Comparison of ENCODE assay signal across 26 mouse cellular contexts in the genomic region with DNA sequence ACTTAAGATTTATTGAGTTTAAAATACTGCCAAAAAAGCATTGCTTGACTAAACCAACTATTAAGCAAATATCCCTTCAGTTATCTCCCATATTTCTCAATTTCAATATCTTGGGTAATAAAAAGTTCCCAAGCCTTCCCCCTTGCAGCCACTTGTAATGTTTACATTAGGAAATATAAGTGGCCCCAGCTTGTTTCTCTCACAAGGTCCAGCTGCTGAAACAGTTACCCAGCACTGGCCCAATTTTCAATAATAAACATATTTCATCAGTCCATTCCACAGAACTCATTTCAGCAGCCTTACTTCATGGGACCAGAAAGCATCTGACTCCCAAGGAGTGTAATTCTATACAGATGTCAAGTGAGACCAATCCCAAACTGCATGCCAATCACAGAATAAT. TPM values are rescaled to one million over a fixed set of nuclear protein-coding genes. Genes with fewer than 3 reads are reported as not detected.
A peak's percentile ranks its signal among the peaks of the same experiment; 100 is the strongest.
DNase-seq lines count a peak whose midpoint lies in the region; ATAC-seq and TF ChIP-seq lines count a peak whose summit lies in the region.
"Had no signal": no experiment of that assay in that cellular context is flagged by ENCODE, and none has a peak within 500 bp of the region (broad histone marks: within the 10 kb centered on the region; RNA-seq: fewer than 3 reads in every experiment).

No protein-coding gene starts in this region.

- H3K4me1 ChIP-seq in embryonic facial prominence, embryonic 11.5 days (ENCODE audit: control insufficient read depth, insufficient read depth, low read length), result no peaks in the 10 kb centered on the region
- H3K4me1 ChIP-seq in embryonic facial prominence, embryonic 10.5 days, result no peaks in the 10 kb centered on the region
- no peaks in the 10 kb centered on the region for H3K4me1 ChIP-seq in lung, postnatal 0 days (ENCODE audit: insufficient read depth, low read depth, low read length)
- H3K4me1 ChIP-seq in liver, embryonic 12.5 days, result no peaks in the 10 kb centered on the region
- H3K4me1 ChIP-seq: embryonic facial prominence, embryonic 13.5 days; forebrain, embryonic 12.5 days; heart, embryonic 13.5 days; hindbrain, embryonic 15.5 days had no signal

- H3K36me3 ChIP-seq in embryonic facial prominence, embryonic 11.5 days (replicated peaks; ENCODE audit: control insufficient read depth, insufficient read depth, low read depth, low read length), result no peaks in the 10 kb centered on the region
- no peaks in the 10 kb centered on the region for H3K36me3 ChIP-seq in embryonic facial prominence, embryonic 10.5 days (replicated peaks)
- no peaks in the 10 kb centered on the region for H3K36me3 ChIP-seq in lung, postnatal 0 days (ENCODE audit: insufficient read depth, low read length)
- H3K36me3 ChIP-seq in liver, embryonic 12.5 days, result no peaks in the 10 kb centered on the region
- H3K36me3 ChIP-seq: embryonic facial prominence, embryonic 13.5 days; forebrain, embryonic 12.5 days; heart, embryonic 13.5 days; hindbrain, embryonic 15.5 days had no signal

- peak; percentile 28 for DNase-seq in embryonic facial prominence, embryonic 11.5 days (ENCODE audit: low spot score)
- no peak for DNase-seq in embryonic facial prominence, embryonic 10.5 days (ENCODE audit: low spot score)
- peak; percentile 49 for DNase-seq in 3T3-L1 (ENCODE audit: low read depth, low spot score)
- DNase-seq in forelimb bud, embryonic 11.5 days (ENCODE audit: low read depth, low spot score), result peak; percentile 48
- peak; percentile 90 for DNase-seq in lung, postnatal 0 days (ENCODE audit: low spot score)
- DNase-seq in gastrocnemius, adult 2 months, result no peak
- DNase-seq in layer of hippocampus, adult 11-12 months (ENCODE audit: low spot score), result no peak
- DNase-seq: adrenal gland, adult 8-10 months; cerebellum, adult 11 months; cerebellum, adult 8-10 months; cerebellum, postnatal 25 days; gastrocnemius, postnatal 25 days; heart, postnatal 36 days had no signal

- no peak for ATAC-seq in embryonic facial prominence, embryonic 11.5 days (replicated peaks; ENCODE audit: insufficient number of reproducible peaks, low FRiP score, low TSS enrichment, low read depth)
- peak; percentile 87 for ATAC-seq in lung, postnatal 0 days
- no peak for ATAC-seq in liver, embryonic 12.5 days
- ATAC-seq: forebrain, embryonic 16.5 days had no signal

- no peak overlapping the region for H3K4me3 ChIP-seq in embryonic facial prominence, embryonic 11.5 days (ENCODE audit: low read depth, low read length)
- H3K4me3 ChIP-seq in embryonic facial prominence, embryonic 10.5 days, result no peak overlapping the region
- H3K4me3 ChIP-seq in lung, postnatal 0 days (ENCODE audit: low read depth, low read length), result no peak overlapping the region
- no peak overlapping the region for H3K4me3 ChIP-seq in gastrocnemius, adult 2 months
- H3K4me3 ChIP-seq in liver, embryonic 12.5 days, result no peak overlapping the region
- H3K4me3 ChIP-seq: embryonic facial prominence, embryonic 13.5 days; forebrain, embryonic 12.5 days; heart, embryonic 13.5 days; hindbrain, embryonic 15.5 days had no signal

- no peak overlapping the region for H3K4me2 ChIP-seq in embryonic facial prominence, embryonic 11.5 days (ENCODE audit: low read depth, low read length)
- H3K4me2 ChIP-seq in lung, postnatal 0 days (replicated peaks; ENCODE audit: low read depth, low read length), result no peak overlapping the region
- H3K4me2 ChIP-seq in liver, embryonic 12.5 days, result no peak overlapping the region
- H3K4me2 ChIP-seq: embryonic facial prominence, embryonic 13.5 days; forebrain, embryonic 12.5 days; heart, embryonic 13.5 days; hindbrain, embryonic 15.5 days had no signal

- H3K9me3 ChIP-seq in embryonic facial prominence, embryonic 11.5 days (replicated peaks; ENCODE audit: control insufficient read depth, low read length), result no peaks in the 10 kb centered on the region
- no peaks in the 10 kb centered on the region for H3K9me3 ChIP-seq in embryonic facial prominence, embryonic 10.5 days
- H3K9me3 ChIP-seq in lung, postnatal 0 days (ENCODE audit: low read length), result no peaks in the 10 kb centered on the region
- H3K9me3 ChIP-seq in liver, embryonic 12.5 days (replicated peaks), result no peaks in the 10 kb centered on the region
- H3K9me3 ChIP-seq: embryonic facial prominence, embryonic 13.5 days; forebrain, embryonic 12.5 days; heart, embryonic 13.5 days; hindbrain, embryonic 15.5 days had no signal

- intact Hi-C loops in gastrocnemius, adult 2 months (cut with DNase I), result no loop called here

- H3K27me3 ChIP-seq in embryonic facial prominence, embryonic 11.5 days (ENCODE audit: control insufficient read depth, insufficient read depth, low read length), result no peaks in the 10 kb centered on the region
- H3K27me3 ChIP-seq in embryonic facial prominence, embryonic 10.5 days (replicated peaks; ENCODE audit: low read depth, poor library complexity, severe bottlenecking), result no peaks in the 10 kb centered on the region
- no peaks in the 10 kb centered on the region for H3K27me3 ChIP-seq in lung, postnatal 0 days (replicated peaks; ENCODE audit: insufficient read depth, low read length)
- no peaks in the 10 kb centered on the region for H3K27me3 ChIP-seq in liver, embryonic 12.5 days (replicated peaks)
- H3K27me3 ChIP-seq: CH12.LX; embryonic facial prominence, embryonic 13.5 days; forebrain, embryonic 12.5 days; heart, embryonic 13.5 days; hindbrain, embryonic 15.5 days had no signal

- no peak for TF ChIP-seq CTCF in lung, postnatal 0 days (IDR thresholded peaks at IDR 0.05)
- TF ChIP-seq CTCF in gastrocnemius, adult 2 months (IDR thresholded peaks at IDR 0.05), result no peak

- peak; percentile 69; the same call in 1 of the 2 replicates for TF ChIP-seq EP300 in lung, postnatal 0 days (IDR thresholded peaks at IDR 0.05)

- no peak overlapping the region for H3K9ac ChIP-seq in embryonic facial prominence, embryonic 11.5 days (replicated peaks; ENCODE audit: low read length)
- H3K9ac ChIP-seq in lung, postnatal 0 days (replicated peaks; ENCODE audit: low read depth), result no peak overlapping the region
- H3K9ac ChIP-seq in liver, embryonic 12.5 days, result no peak overlapping the region
- H3K9ac ChIP-seq: embryonic facial prominence, embryonic 13.5 days; forebrain, embryonic 12.5 days; heart, embryonic 13.5 days; hindbrain, embryonic 15.5 days had no signal

- H3K27ac ChIP-seq in embryonic facial prominence, embryonic 11.5 days (replicated peaks; ENCODE audit: low read depth, low read length), result no peak overlapping the region
- H3K27ac ChIP-seq in embryonic facial prominence, embryonic 10.5 days (replicated peaks), result no peak overlapping the region
- H3K27ac ChIP-seq in lung, postnatal 0 days (ENCODE audit: low read length), result no peak overlapping the region
- H3K27ac ChIP-seq in gastrocnemius, adult 2 months, result no peak overlapping the region
- no peak overlapping the region for H3K27ac ChIP-seq in liver, embryonic 12.5 days
- H3K27ac ChIP-seq: embryonic facial prominence, embryonic 13.5 days; forebrain, embryonic 12.5 days; heart, embryonic 13.5 days; hindbrain, embryonic 15.5 days had no signal

RNA-seq across cellular contexts. Expression of a gene that starts 25.4 kb away (rescaled TPM):
- 0.22 TPM in 1 of 2 replicates, not detected in the other for polyA plus RNA-seq in embryonic facial prominence, embryonic 11.5 days (2014; fragmentation: Nextera tagmentation; extraction: Ambion mirVana)
- not detected in 2 replicates for polyA plus RNA-seq in embryonic facial prominence, embryonic 10.5 days (2016; fragmentation: Nextera tagmentation; extraction: Ambion mirVana)
- polyA plus RNA-seq in lung, postnatal 0 days (2015; fragmentation: Nextera tagmentation; extraction: Ambion mirVana), result 546 and 609 TPM in 2 replicates
- total RNA-seq in gastrocnemius, adult 2 months (2021), result not detected
- polyA plus RNA-seq in liver, embryonic 12.5 days (2016; fragmentation: Nextera tagmentation; extraction: Ambion mirVana), result not detected in 2 replicates
- total RNA-seq: adrenal gland, adult 8-10 months; adrenal gland, postnatal 4 days; CH12.LX; gastrocnemius, adult 18-20 months; gastrocnemius, postnatal 25 days; granulocyte monocyte progenitor cell, adult 5-6 weeks; heart, adult 8-10 months; heart, postnatal 36 days had no signal
- polyA plus RNA-seq: brain, embryonic 14.5 days; forebrain, embryonic 12.5 days; forebrain, embryonic 16.5 days; hindbrain, embryonic 15.5 days had no signal

RNA-seq across cellular contexts. Expression of a gene that starts 33.9 kb away (rescaled TPM):
- polyA plus RNA-seq in embryonic facial prominence, embryonic 11.5 days (2014; fragmentation: Nextera tagmentation; extraction: Ambion mirVana), result 0.28 and 0.35 TPM in 2 replicates
- polyA plus RNA-seq in embryonic facial prominence, embryonic 10.5 days (2016; fragmentation: Nextera tagmentation; extraction: Ambion mirVana), result 0.15 TPM in 1 of 2 replicates, not detected in the other
- 0.42 and 2.5 TPM in 2 replicates for polyA plus RNA-seq in lung, postnatal 0 days (2015; fragmentation: Nextera tagmentation; extraction: Ambion mirVana)
- total RNA-seq in gastrocnemius, adult 2 months (2021), result not detected
- not detected in 2 replicates for polyA plus RNA-seq in liver, embryonic 12.5 days (2016; fragmentation: Nextera tagmentation; extraction: Ambion mirVana)
- total RNA-seq: adrenal gland, adult 8-10 months; adrenal gland, postnatal 4 days; CH12.LX; gastrocnemius, adult 18-20 months; gastrocnemius, postnatal 25 days; heart, adult 8-10 months; heart, postnatal 36 days had no signal
- polyA plus RNA-seq: brain, embryonic 14.5 days; forebrain, embryonic 12.5 days; heart, embryonic 13.5 days; heart, postnatal 0 days had no signal

RNA-seq across cellular contexts. Expression of a gene that starts 47.5 kb away (rescaled TPM):
- polyA plus RNA-seq in embryonic facial prominence, embryonic 11.5 days (2014; fragmentation: Nextera tagmentation; extraction: Ambion mirVana), result 74.0 and 80.0 TPM in 2 replicates
- polyA plus RNA-seq in embryonic facial prominence, embryonic 10.5 days (2016; fragmentation: Nextera tagmentation; extraction: Ambion mirVana), result 34.2 and 55.7 TPM in 2 replicates
- polyA plus RNA-seq in lung, postnatal 0 days (2015; fragmentation: Nextera tagmentation; extraction: Ambion mirVana), result 152 and 164 TPM in 2 replicates
- 10 to 100 TPM in 1 of 2 experiments, 1 to 10 TPM in 1; 5.4 to 12.4 TPM for total RNA-seq in gastrocnemius, adult 2 months (2021)
- 746 and 863 TPM in 2 replicates for polyA plus RNA-seq in liver, embryonic 12.5 days (2016; fragmentation: Nextera tagmentation; extraction: Ambion mirVana)
- total RNA-seq: CH12.LX had no signal

RNA-seq across cellular contexts. Expression of a gene that starts 51.4 kb away (rescaled TPM):
- 21.7 and 24.0 TPM in 2 replicates for polyA plus RNA-seq in embryonic facial prominence, embryonic 11.5 days (2014; fragmentation: Nextera tagmentation; extraction: Ambion mirVana)
- polyA plus RNA-seq in embryonic facial prominence, embryonic 10.5 days (2016; fragmentation: Nextera tagmentation; extraction: Ambion mirVana), result 4.7 and 9.6 TPM in 2 replicates
- 15.6 and 18.3 TPM in 2 replicates for polyA plus RNA-seq in lung, postnatal 0 days (2015; fragmentation: Nextera tagmentation; extraction: Ambion mirVana)
- under 1 TPM in 1 of 2 experiments, not detected in 1; 0.54 TPM for total RNA-seq in gastrocnemius, adult 2 months (2021)
- polyA plus RNA-seq in liver, embryonic 12.5 days (2016; fragmentation: Nextera tagmentation; extraction: Ambion mirVana), result 164 and 174 TPM in 2 replicates
- total RNA-seq: CH12.LX; granulocyte monocyte progenitor cell, adult 5-6 weeks had no signal

Comparison
In these comparisons a context has a peak if more than half of its experiments do, and no peak if none do; other contexts are left out.
1. DNase-seq: peak in embryonic facial prominence, embryonic 11.5 days (single experiment), 3T3-L1 (single experiment), forelimb bud, embryonic 11.5 days (single experiment) and lung, postnatal 0 days (single experiment); none in embryonic facial prominence, embryonic 10.5 days (single experiment), gastrocnemius, adult 2 months (single experiment) and layer of hippocampus, adult 11-12 months (single experiment).
2. RNA of a gene that starts 25.4 kb away (polyA plus RNA-seq): 546 to 609 TPM in lung, postnatal 0 days; 0.22 TPM in embryonic facial prominence, embryonic 11.5 days, not detected in embryonic facial prominence, embryonic 10.5 days and not detected in liver, embryonic 12.5 days; every median in the first group is over 100 times any median in the second.